Mouse (Mus musculus) thymus, adult 2 months (tissue): ENCODE results near the gene Zbtb20. TPM values are rescaled to one million over a fixed set of nuclear protein-coding genes. Genes with fewer than 3 reads are reported as not detected.

ENCODE experiments used
- DNase-seq: peaks from one replicate; pipeline ENCODE4 v3.0.0; 2021
- H3K27ac ChIP-seq: fragments of 200-500 bp; 2 replicates; pipeline ENCODE4 v1.5.1; 2012; ENCODE audit warnings: low read length, control low read depth; ENCODE audit not compliant: control insufficient read depth, insufficient read depth
- H3K27me3 ChIP-seq: fragments of 200-500 bp; 2 replicates; pipeline ENCODE4 v1.6.1; 2012; ENCODE audit warnings: mild to moderate bottlenecking, low read length, moderate library complexity, mixed read lengths; ENCODE audit not compliant: control insufficient read depth, insufficient read depth
- H3K36me3 ChIP-seq: fragments of 200-500 bp; 2 replicates; pipeline ENCODE4 v1.6.1; 2012; ENCODE audit warnings: mild to moderate bottlenecking, low read length, moderate library complexity; ENCODE audit not compliant: control insufficient read depth, insufficient read depth
- H3K4me1 ChIP-seq: fragments of 200-500 bp; replicated peaks from 2 replicates; pipeline ENCODE4 v1.6.1; 2012; ENCODE audit warnings: low read length; ENCODE audit not compliant: control insufficient read depth, insufficient read depth
- H3K4me3 ChIP-seq: fragments of 200-500 bp; 2 replicates; pipeline ENCODE4 v1.5.1; 2012; ENCODE audit warnings: mild to moderate bottlenecking, low read length, control low read depth, moderate library complexity; ENCODE audit not compliant: control insufficient read depth, insufficient read depth
- CTCF ChIP-seq: fragments of 200-500 bp; IDR thresholded peaks from 2 replicates; pipeline ENCODE4 v1.5.1; 2012; ENCODE audit warnings: mild to moderate bottlenecking, control low read depth, low read length, moderate library complexity, borderline replicate concordance; ENCODE audit not compliant: control insufficient read depth, poor library complexity, insufficient read depth; ENCODE audit errors: extremely low read depth
- POLR2A ChIP-seq: fragments of 200-500 bp; IDR thresholded peaks from 2 replicates; pipeline ENCODE4 v1.6.1; 2012; ENCODE audit warnings: mild to moderate bottlenecking, low read length, control low read depth, moderate library complexity; ENCODE audit not compliant: control insufficient read depth, poor library complexity, insufficient read depth; ENCODE audit errors: extremely low read depth
- WGBS: fragments of 180-500 bp; shearing (Covaris S2); methylation state at CpG from one replicate; pipeline ENCODE4 v1.1.7; 2018; 5-methylcytosine and 5-hydroxymethylcytosine counted together
- polyA plus RNA-seq: library from polyadenylated mRNA; depleted of rRNA; stranded (reverse); fragments of >200 nt; gene quantifications from 2 replicates; pipeline ENCODE4 v1.2.3, GENCODE M21; 2012

Zbtb20 gene
- polyA plus RNA-seq, 1 experiment, result 19.1 TPM

DNA sequence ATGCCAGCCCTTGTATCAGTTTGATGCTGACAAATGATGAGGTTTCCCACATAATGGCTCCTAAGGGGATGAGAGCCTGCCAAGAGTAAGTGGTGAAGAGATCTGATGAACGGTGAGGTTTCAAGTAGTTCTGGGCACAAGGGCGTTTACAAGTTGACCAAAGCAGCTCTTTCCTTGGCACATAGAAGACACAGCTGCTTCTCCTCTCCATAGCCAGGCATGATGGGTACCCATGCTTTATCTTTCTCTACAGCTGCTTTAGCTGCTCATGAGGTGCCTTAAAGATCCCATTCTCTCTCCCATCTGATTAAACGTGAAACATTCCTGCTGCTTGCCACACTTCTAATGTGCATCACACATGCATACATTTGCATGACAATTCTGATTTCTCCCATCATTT, 595.4 kb downstream of the Zbtb20 start:
- 97% methylated on average over 3 of the region's 3 CpGs for WGBS
- Histone ChIP-seq H3K4me1 (no peaks in the 10 kb centered on the region), H3K36me3 (no peaks in the 10 kb centered on the region), H3K27ac (no peak overlapping the region), H3K27me3 (no peaks in the 10 kb centered on the region), H3K4me3 (no peak overlapping the region)
- no peak for DNase-seq
- TF ChIP-seq CTCF, result no peak

DNA sequence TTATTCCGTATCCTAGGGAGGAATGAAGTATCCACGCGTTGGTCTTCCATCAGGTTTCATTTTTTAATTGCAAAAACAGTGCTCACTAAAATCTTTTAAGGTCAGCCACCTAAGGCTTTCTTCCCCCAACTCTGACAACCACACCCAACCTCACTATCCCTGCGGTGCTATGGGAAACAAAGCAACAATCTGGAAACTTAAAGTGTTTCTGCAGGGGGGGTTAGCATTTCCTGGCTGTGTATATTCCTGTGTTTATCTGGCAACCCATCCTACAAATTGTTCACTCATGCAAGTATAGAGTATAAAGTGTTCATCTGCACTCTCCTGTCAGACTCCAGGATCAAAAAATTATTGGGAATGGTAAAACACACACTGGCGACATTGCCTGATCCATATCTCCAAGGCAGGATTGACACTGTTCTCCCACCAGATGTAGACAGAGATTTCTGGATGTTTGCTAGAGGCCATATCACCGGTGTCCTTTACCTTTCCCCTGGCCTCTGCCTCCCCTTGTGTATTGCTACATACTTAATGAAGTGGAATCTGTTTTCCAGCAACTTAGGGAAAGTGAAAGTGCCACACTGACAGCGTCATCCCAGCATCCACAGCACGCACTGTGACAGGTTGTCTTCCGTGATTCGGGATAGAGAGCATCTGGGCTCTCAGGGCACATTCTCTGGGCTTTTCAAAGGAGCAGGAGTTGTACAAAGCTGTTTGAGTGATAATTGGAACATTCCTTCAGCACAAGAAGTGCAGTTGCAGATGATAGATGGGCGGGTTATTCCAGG, 599.5 kb downstream of the Zbtb20 start:
- no peak overlapping the region for H3K27ac ChIP-seq
- H3K36me3 ChIP-seq, result no peaks in the 10 kb centered on the region
- TF ChIP-seq POLR2A (no peak), CTCF (no peak)
- H3K4me3 ChIP-seq, result no peak overlapping the region
- no peak for DNase-seq
- no peaks in the 10 kb centered on the region for H3K27me3 ChIP-seq
- WGBS, result 94% methylated on average over 11 of the region's 11 CpGs
- no peaks in the 10 kb centered on the region for H3K4me1 ChIP-seq

DNA sequence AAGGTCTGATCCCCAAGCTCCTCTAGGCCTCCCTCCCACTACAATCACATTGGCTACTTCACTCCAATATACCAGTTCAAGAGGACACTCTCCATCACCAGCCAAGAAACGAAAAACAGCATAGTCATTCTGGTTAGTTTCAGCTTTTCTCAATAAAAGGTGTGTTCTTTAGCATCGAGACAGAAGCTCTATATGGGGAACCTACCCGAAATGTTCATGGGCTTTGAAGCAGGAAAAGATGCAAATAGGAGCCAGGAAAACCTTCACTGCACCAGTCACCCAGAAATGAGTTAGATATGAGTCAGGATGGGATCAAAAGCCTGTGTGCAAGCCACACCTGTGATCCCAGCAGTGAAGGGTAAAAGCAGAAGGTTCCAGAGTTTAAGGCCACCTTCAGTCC, 601.2 kb downstream of the Zbtb20 start:
- 73% methylated on average over 3 of the region's 3 CpGs for WGBS

DNA sequence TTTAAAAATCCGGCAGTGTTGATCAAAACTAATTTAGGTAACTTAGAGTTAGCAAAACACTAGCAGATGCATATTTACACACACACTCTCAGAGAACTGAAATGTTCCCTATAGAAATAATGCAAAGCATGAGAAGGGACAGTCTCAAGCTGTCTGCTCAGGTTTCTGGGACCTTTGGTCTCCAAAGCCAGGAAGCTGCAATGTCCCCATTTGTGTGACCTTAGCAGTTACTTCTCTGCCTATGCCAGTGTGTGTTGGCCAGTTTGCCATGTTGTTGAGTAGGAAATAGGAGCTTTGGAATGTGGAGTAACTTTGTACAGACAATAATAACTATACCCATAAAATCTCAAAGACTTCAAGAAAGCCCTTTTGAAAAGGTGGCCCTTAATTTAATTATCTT, 602.7 kb downstream of the Zbtb20 start:
- H3K4me3 ChIP-seq, result no peak overlapping the region
- no peak for TF ChIP-seq CTCF
- TF ChIP-seq POLR2A, result no peak
- no peaks in the 10 kb centered on the region for H3K36me3 ChIP-seq
- no peaks in the 10 kb centered on the region for H3K27me3 ChIP-seq
- no peak for DNase-seq
- H3K27ac ChIP-seq, result no peak overlapping the region
- 93% methylated on average over 1 of the region's 1 CpGs for WGBS
- H3K4me1 ChIP-seq, result no peaks in the 10 kb centered on the region

More for the DNA sequence above, 601.2 kb downstream of the Zbtb20 start:
- DNase-seq, result no peak
- no peak overlapping the region for H3K4me3 ChIP-seq
- H3K36me3 ChIP-seq, result no peaks in the 10 kb centered on the region
- TF ChIP-seq POLR2A, result no peak
- no peak for TF ChIP-seq CTCF
- H3K27ac ChIP-seq, result no peak overlapping the region
- no peaks in the 10 kb centered on the region for H3K4me1 ChIP-seq
- no peaks in the 10 kb centered on the region for H3K27me3 ChIP-seq

DNA sequence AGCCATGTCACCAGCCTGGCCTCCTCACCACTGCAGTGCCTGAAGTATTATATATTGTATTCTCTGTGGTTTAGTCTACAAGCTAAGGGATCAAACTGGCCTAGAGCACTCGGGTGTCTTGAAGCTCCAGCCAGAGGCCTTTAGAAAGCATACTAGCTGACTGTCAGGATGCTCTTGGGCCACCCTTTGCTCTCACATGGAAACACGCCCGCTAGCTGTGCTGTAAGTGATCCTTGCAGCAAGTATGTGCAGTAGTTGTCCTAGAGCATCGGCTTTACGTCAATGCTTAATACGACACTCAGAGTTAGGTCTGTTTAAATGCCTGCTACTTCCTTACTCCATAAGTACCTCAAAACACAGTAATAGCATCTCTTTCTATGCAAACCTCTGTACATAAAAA, 604.9 kb downstream of the Zbtb20 start:
- H3K36me3 ChIP-seq, result no peaks in the 10 kb centered on the region
- DNase-seq, result no peak
- H3K27me3 ChIP-seq, result no peaks in the 10 kb centered on the region
- no peaks in the 10 kb centered on the region for H3K4me1 ChIP-seq
- H3K27ac ChIP-seq, result no peak overlapping the region
- no peak for TF ChIP-seq POLR2A
- TF ChIP-seq CTCF, result no peak
- H3K4me3 ChIP-seq, result no peak overlapping the region
- 95% methylated on average over 6 of the region's 6 CpGs for WGBS

DNA sequence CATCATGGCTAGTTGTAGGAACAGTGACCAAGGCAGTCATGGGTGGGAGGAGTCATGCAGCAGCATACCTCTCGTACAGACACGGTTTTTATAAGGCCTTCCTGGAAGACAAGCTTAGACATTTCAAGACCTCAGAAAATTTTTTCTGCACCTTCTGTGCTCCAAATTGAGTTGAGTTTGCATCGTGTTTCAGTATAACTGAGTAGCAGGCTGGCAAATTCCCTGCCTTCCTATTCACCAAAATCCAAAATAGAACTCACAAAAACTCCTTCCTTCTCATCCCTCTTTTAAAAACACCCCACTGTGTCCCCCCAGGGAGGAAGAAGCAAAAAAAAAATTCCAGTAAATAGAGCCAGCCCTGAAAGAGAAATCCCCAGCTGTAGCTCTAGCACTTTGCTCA, 606.4 kb downstream of the Zbtb20 start:
- no peaks in the 10 kb centered on the region for H3K27me3 ChIP-seq
- no peak overlapping the region for H3K4me3 ChIP-seq
- H3K4me1 ChIP-seq, result no peaks in the 10 kb centered on the region
- no peaks in the 10 kb centered on the region for H3K36me3 ChIP-seq
- no peak overlapping the region for H3K27ac ChIP-seq
- 88% methylated on average over 3 of the region's 3 CpGs for WGBS
- no peak for DNase-seq
- TF ChIP-seq CTCF, result no peak
- no peak for TF ChIP-seq POLR2A

DNA sequence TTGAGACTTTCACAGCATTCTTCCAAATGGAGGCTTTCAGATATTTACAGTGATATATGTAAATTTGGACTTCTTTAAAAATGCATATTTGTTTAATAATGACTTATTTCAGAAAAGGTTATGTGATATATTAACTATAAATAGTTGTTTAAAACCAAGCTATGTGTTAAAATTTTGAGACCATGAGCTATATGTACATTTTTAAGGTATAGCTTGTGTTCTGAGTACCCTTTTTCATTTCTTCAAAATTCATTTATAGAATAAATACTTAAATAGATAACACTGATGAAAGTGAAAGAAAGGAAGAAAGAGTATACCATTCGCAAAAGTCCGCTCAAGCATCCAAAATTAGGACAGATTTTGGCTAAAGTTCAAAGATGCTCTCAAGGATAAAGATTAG, 607.1 kb downstream of the Zbtb20 start:
- no peak for DNase-seq
- no peak for TF ChIP-seq CTCF
- no peak for TF ChIP-seq POLR2A
- Histone ChIP-seq H3K27me3 (no peaks in the 10 kb centered on the region), H3K27ac (no peak overlapping the region), H3K4me1 (no peaks in the 10 kb centered on the region), H3K36me3 (no peaks in the 10 kb centered on the region), H3K4me3 (no peak overlapping the region)
- WGBS, result 92% methylated on average over 2 of the region's 2 CpGs
